Mouse (Mus musculus) ES-E14 (cell line): ENCODE measurements around the gene Gm49391. TPM values are rescaled to one million over a fixed set of nuclear protein-coding genes. Genes with fewer than 3 reads are reported as not detected.

Source experiments
- DNase-seq: peaks from one replicate; pipeline ENCODE4 v3.0.0-alpha.2; 2013; ENCODE audit warnings: low read depth, low spot score
- H3K27ac ChIP-seq: 2 replicates; pipeline ENCODE4 v1.5.1; 2012; ENCODE audit warnings: low read depth, mild to moderate bottlenecking, low read length, moderate library complexity, mixed read lengths; ENCODE audit not compliant: poor library complexity, insufficient read depth, severe bottlenecking
- H3K36me3 ChIP-seq: 2 replicates; pipeline ENCODE4 v1.6.1; 2012; ENCODE audit warnings: mild to moderate bottlenecking, low read length, moderate library complexity, mixed read lengths; ENCODE audit not compliant: control insufficient read depth, poor library complexity, insufficient read depth, severe bottlenecking
- H3K4me1 ChIP-seq, 2 experiments: fragments of 150-350 bp in 1 of 2; sonication (generic) in 1 of 2; 2 replicates each; pipeline ENCODE4 v1.6.1; 2012; ENCODE audit warnings: low read length in 2 of 2, mild to moderate bottlenecking in 1 of 2, mixed read lengths in 1 of 2; ENCODE audit not compliant: control insufficient read depth in 2 of 2, insufficient read depth in 2 of 2, poor library complexity in 1 of 2
- H3K4me3 ChIP-seq, 2 experiments: fragments of 150-350 bp in 1 of 2; sonication (generic) in 1 of 2; 2 replicates each; pipeline ENCODE4 v1.5.1; 2012; ENCODE audit warnings: low read length in 2 of 2, low read depth in 1 of 2, mild to moderate bottlenecking in 1 of 2, mixed read lengths in 1 of 2; ENCODE audit not compliant: insufficient read depth in 1 of 2, poor library complexity in 1 of 2, severe bottlenecking in 1 of 2
- H3K9ac ChIP-seq: 2 replicates; pipeline ENCODE4 v1.6.1; 2012; ENCODE audit warnings: low read depth, mild to moderate bottlenecking, low read length, mixed read lengths; ENCODE audit not compliant: poor library complexity, insufficient read depth, severe bottlenecking
- H3K9me3 ChIP-seq: fragments of 150-350 bp; sonication (generic); 2 replicates; pipeline ENCODE4 v1.6.1; 2012; ENCODE audit warnings: low read depth, mild to moderate bottlenecking, low read length; ENCODE audit not compliant: control insufficient read depth, insufficient read depth
- CHD2 ChIP-seq: IDR thresholded peaks from 2 replicates; pipeline ENCODE4 v1.6.1; 2014; ENCODE audit warnings: mild to moderate bottlenecking, low read depth, low read length, inconsistent platforms
- HCFC1 ChIP-seq: IDR thresholded peaks from 2 replicates; pipeline ENCODE4 v1.6.1; 2012; ENCODE audit warnings: low read length, inconsistent platforms, borderline replicate concordance; ENCODE audit not compliant: insufficient read depth
- MAFK ChIP-seq: IDR thresholded peaks from 2 replicates; pipeline ENCODE4 v1.6.1; 2014; ENCODE audit warnings: mild to moderate bottlenecking, low read depth, low read length, inconsistent platforms; ENCODE audit not compliant: insufficient read depth
- ZC3H11A ChIP-seq: IDR thresholded peaks from 2 replicates; pipeline ENCODE4 v1.6.1; 2012; ENCODE audit warnings: low read depth, mild to moderate bottlenecking, inconsistent platforms, low read length, borderline replicate concordance
- ZNF384 ChIP-seq: IDR thresholded peaks from 2 replicates; pipeline ENCODE4 v1.6.1; 2012; ENCODE audit warnings: low read depth, low read length, inconsistent platforms
- in situ Hi-C, 2 experiments: fragments of 600-800 bp; cut with MboI; formaldehyde crosslinking; loops; one replicate each; pipeline ENCODE4 v1.15.1; 2025; ENCODE audit warnings: low sequenced_read_pairs in 2 of 2, inconsistent platforms in 1 of 2; ENCODE audit not compliant: unreplicated experiment in 2 of 2
- total RNA-seq: library from RNA; depleted of rRNA; stranded (reverse); fragments of 300-350 nt; gene quantifications from 2 replicates; pipeline ENCODE4 v1.2.3, GENCODE M21; 2012; rRNA removed

The Gm49391 gene
- total RNA-seq, 1 experiment, result 1.5 TPM

- no peak for DNase-seq
- Histone ChIP-seq H3K4me3 (no peak overlapping the region), H3K9me3 (no peaks in the 10 kb centered on the region), H3K36me3 (no peaks in the 10 kb centered on the region), H3K27ac (no peak overlapping the region), H3K4me1 (no peaks in the 10 kb centered on the region), H3K9ac (no peak overlapping the region)
- in situ Hi-C loops, result no loop called here
- TF ChIP-seq CHD2, result no peak
- no peak for TF ChIP-seq ZNF384
- no peak for TF ChIP-seq MAFK
- no peak for TF ChIP-seq ZC3H11A
- no peak for TF ChIP-seq HCFC1
Measured at GRCm38 (mm10) chr13:60848241-60849120, 87.9 kb downstream of the Gm49391 start.

Other genes with a start within 250 kb of the Gm49391 start
- gene BC051665, start 150.2 kb downstream of the Gm49391 start, total RNA-seq, result not detected in 2 replicates
- not detected in 2 replicates for gene Ctsll3, start 133.7 kb downstream of the Gm49391 start, total RNA-seq
- 1.6 and 2.9 TPM in 2 replicates for gene 4930486L24Rik, start 72.1 kb downstream of the Gm49391 start, total RNA-seq
- gene Gm49392, start 39.7 kb downstream of the Gm49391 start, total RNA-seq, result 0.53 TPM in 1 of 2 replicates, not detected in the other
- 0.67 TPM in 1 of 2 replicates, not detected in the other for gene Ctla2b, start 39.1 kb downstream of the Gm49391 start, total RNA-seq
- not detected in 2 replicates for gene Tpbpb, start 31.7 kb downstream of the Gm49391 start, total RNA-seq
- gene Gm49393, start 981 bp downstream of the Gm49391 start, total RNA-seq, result not detected in 2 replicates
- gene Ctla2a, start 54 bp upstream of the Gm49391 start, total RNA-seq, result 2.0 and 10.2 TPM in 2 replicates
- gene Tpbpa, start 5.4 kb upstream of the Gm49391 start, total RNA-seq, result 0.98 TPM in 1 of 2 replicates, not detected in the other
- gene Ctsj, start 69.4 kb upstream of the Gm49391 start, total RNA-seq, result 2.4 TPM in 1 of 2 replicates, not detected in the other
- 0.18 TPM in 1 of 2 replicates, not detected in the other for gene Ctsq, start 104.1 kb upstream of the Gm49391 start, total RNA-seq
- 0.22 TPM in 1 of 2 replicates, not detected in the other for gene Ctsr, start 227.7 kb upstream of the Gm49391 start, total RNA-seq